Mouse (Mus musculus): ENCODE results near the gene Psmb8. TPM values are rescaled to one million over a fixed set of nuclear protein-coding genes. Genes with fewer than 3 reads are reported as not detected.

Gene Psmb8
- polyA plus RNA-seq, 1 experiment = 705 TPM

DNA sequence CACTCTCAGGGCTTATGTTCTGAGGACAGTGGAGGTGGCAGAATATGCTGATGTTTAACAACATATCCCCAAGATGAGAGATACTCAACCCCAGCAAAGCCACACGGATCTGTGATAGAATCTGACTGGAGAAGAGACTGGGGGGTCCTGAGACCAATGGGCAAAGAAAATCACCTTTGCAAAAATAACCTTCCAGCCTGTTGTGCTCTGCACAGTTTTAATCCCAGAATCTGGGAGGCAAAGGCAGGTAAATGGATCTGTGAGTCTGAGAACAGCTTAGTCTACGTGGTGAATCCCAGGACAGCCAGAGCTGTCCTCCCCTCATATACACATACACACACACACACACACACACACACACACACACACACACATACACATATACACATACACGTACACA, 51.8 kb downstream of the Psmb8 start:
- H3K4me3 ChIP-seq (ENCODE audit: control insufficient read depth, insufficient read depth, low read length) = no peak overlapping the region
- H3K36me3 ChIP-seq (ENCODE audit: control insufficient read depth, insufficient read depth, low read length) = no peaks in the 10 kb centered on the region
- H3K27ac ChIP-seq (ENCODE audit: control insufficient read depth, insufficient read depth, low read length) = no peak overlapping the region
- no peak for TF ChIP-seq POLR2A (IDR thresholded peaks at IDR 0.05; ENCODE audit: control insufficient read depth, extremely low read depth, insufficient read depth, low read length, poor library complexity)
- TF ChIP-seq CTCF (IDR thresholded peaks at IDR 0.05; ENCODE audit: borderline replicate concordance, control insufficient read depth, extremely low read depth, insufficient read depth, low read length, poor library complexity) = no peak
- no peaks in the 10 kb centered on the region for H3K27me3 ChIP-seq (ENCODE audit: control insufficient read depth, insufficient read depth, low read length)
- H3K4me1 ChIP-seq (replicated peaks; ENCODE audit: control insufficient read depth, insufficient read depth, low read length) = no peaks in the 10 kb centered on the region
- DNase-seq = no peak
- 56% methylated on average over 3 of the region's 3 CpGs for WGBS

DNA sequence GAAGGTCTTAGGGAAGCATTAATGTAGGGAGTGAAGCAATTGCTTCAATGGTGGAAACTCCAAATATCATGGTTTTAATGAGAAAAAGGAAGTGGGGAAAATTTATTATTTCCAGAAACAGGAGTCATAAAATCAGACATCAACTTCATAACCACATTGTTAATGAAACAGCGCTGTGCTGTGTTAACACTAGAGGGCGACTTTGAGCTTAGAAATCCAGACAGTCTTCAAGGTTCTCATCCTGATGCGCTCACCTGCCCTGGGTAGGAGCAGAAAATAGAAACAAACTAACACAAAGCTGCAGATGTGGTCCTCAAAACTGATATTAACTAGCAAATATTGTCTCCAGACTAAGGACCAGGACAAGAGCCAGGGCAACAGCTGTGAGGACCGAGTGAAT, 52.4 kb downstream of the Psmb8 start:
- H3K4me1 ChIP-seq (replicated peaks; ENCODE audit: control insufficient read depth, insufficient read depth, low read length) = no peaks in the 10 kb centered on the region
- no peak overlapping the region for H3K27ac ChIP-seq (ENCODE audit: control insufficient read depth, insufficient read depth, low read length)
- no peaks in the 10 kb centered on the region for H3K36me3 ChIP-seq (ENCODE audit: control insufficient read depth, insufficient read depth, low read length)
- H3K4me3 ChIP-seq (ENCODE audit: control insufficient read depth, insufficient read depth, low read length) = no peak overlapping the region
- 16% methylated on average over 4 of the region's 4 CpGs for WGBS
- no peaks in the 10 kb centered on the region for H3K27me3 ChIP-seq (ENCODE audit: control insufficient read depth, insufficient read depth, low read length)
- TF ChIP-seq CTCF (IDR thresholded peaks at IDR 0.05; ENCODE audit: borderline replicate concordance, control insufficient read depth, extremely low read depth, insufficient read depth, low read length, poor library complexity) = no peak
- no peak for TF ChIP-seq POLR2A (IDR thresholded peaks at IDR 0.05; ENCODE audit: control insufficient read depth, extremely low read depth, insufficient read depth, low read length, poor library complexity)
- peak; percentile 45 for DNase-seq

Other genes with a start within 250 kb of the Psmb8 start
- 25.6 and 25.8 TPM in 2 replicates for gene B3galt4, start 246.2 kb upstream of the Psmb8 start, polyA plus RNA-seq (2012; rRNA removed)
- 127 and 142 TPM in 2 replicates for gene Vps52, start 241.9 kb upstream of the Psmb8 start, polyA plus RNA-seq (2012; rRNA removed)
- 584 and 593 TPM in 2 replicates for gene Rps18, start 241.7 kb upstream of the Psmb8 start, polyA plus RNA-seq (2012; rRNA removed)
- gene H2-K1, start 197.4 kb upstream of the Psmb8 start, polyA plus RNA-seq (2012; rRNA removed) = 3,482 and 5,138 TPM in 2 replicates
- 38.4 and 40.7 TPM in 2 replicates for gene Ring1, start 173.0 kb upstream of the Psmb8 start, polyA plus RNA-seq (2012; rRNA removed)
- 127 and 141 TPM in 2 replicates for gene H2-Ke6, start 169.7 kb upstream of the Psmb8 start, polyA plus RNA-seq (2012; rRNA removed)
- 187 and 195 TPM in 2 replicates for gene Slc39a7, start 166.0 kb upstream of the Psmb8 start, polyA plus RNA-seq (2012; rRNA removed)
- gene Rxrb, start 165.9 kb upstream of the Psmb8 start, polyA plus RNA-seq (2012; rRNA removed) = 143 and 164 TPM in 2 replicates
- 8.5 and 11.8 TPM in 2 replicates for gene Col11a2, start 158.3 kb upstream of the Psmb8 start, polyA plus RNA-seq (2012; rRNA removed)
- 122 and 154 TPM in 2 replicates for gene H2-Oa, start 105.4 kb upstream of the Psmb8 start, polyA plus RNA-seq (2012; rRNA removed)
- gene H2-DMa, start 78.2 kb upstream of the Psmb8 start, polyA plus RNA-seq (2012; rRNA removed) = 141 and 177 TPM in 2 replicates
- 236 and 257 TPM in 2 replicates for gene Brd2, start 75.1 kb upstream of the Psmb8 start, polyA plus RNA-seq (2012; rRNA removed)
- 119 and 123 TPM in 2 replicates for gene H2-DMb2, start 54.4 kb upstream of the Psmb8 start, polyA plus RNA-seq (2012; rRNA removed)
- gene H2-DMb1, start 44.6 kb upstream of the Psmb8 start, polyA plus RNA-seq (2012; rRNA removed) = 130 and 197 TPM in 2 replicates
- gene Tap1, start 10.2 kb upstream of the Psmb8 start, polyA plus RNA-seq (2012; rRNA removed) = 197 and 202 TPM in 2 replicates
- 288 and 334 TPM in 2 replicates for gene Psmb9, start 10.0 kb upstream of the Psmb8 start, polyA plus RNA-seq (2012; rRNA removed)
- 231 and 232 TPM in 2 replicates for gene Tap2, start 5.8 kb downstream of the Psmb8 start, polyA plus RNA-seq (2012; rRNA removed)
- gene H2-Ob, start 41.2 kb downstream of the Psmb8 start, polyA plus RNA-seq (2012; rRNA removed) = 30.1 and 37.5 TPM in 2 replicates
- 2,799 and 4,004 TPM in 2 replicates for gene H2-Ab1, start 60.0 kb downstream of the Psmb8 start, polyA plus RNA-seq (2012; rRNA removed)
- gene H2-Aa, start 90.1 kb downstream of the Psmb8 start, polyA plus RNA-seq (2012; rRNA removed) = 1,027 and 1,363 TPM in 2 replicates
- 492 and 666 TPM in 2 replicates for gene H2-Eb1, start 108.1 kb downstream of the Psmb8 start, polyA plus RNA-seq (2012; rRNA removed)
- 7.6 and 10.0 TPM in 2 replicates for gene H2-Eb2, start 127.9 kb downstream of the Psmb8 start, polyA plus RNA-seq (2012; rRNA removed)
- 1.3 and 1.4 TPM in 2 replicates for gene Btnl2, start 157.1 kb downstream of the Psmb8 start, polyA plus RNA-seq (2012; rRNA removed)
- 0.54 and 0.83 TPM in 2 replicates for gene Btnl1, start 179.4 kb downstream of the Psmb8 start, polyA plus RNA-seq (2012; rRNA removed)
- gene BC051142, start 201.1 kb downstream of the Psmb8 start, polyA plus RNA-seq (2012; rRNA removed) = 1.2 and 1.4 TPM in 2 replicates

All from thymus, adult 2 months (tissue).